Mouse (Mus musculus) heart, embryonic 12.5 days (tissue): ENCODE data around the gene Ppp1r9b. TPM values are rescaled to one million over a fixed set of nuclear protein-coding genes. Genes with fewer than 3 reads are reported as not detected.
"Not testable (repeated sequence)": the region's sequence is repeated elsewhere in the genome, so short reads cannot be mapped to it uniquely, and the experiment has no call there.

Source experiments
- ATAC-seq: fragments of 200-750 bp; cut with Nextera tagmentation; 2 replicates; pipeline ENCODE4 v1.8.0; 2017; ENCODE audit warnings: moderate TSS enrichment, moderate library complexity; ENCODE audit not compliant: insufficient number of reproducible peaks, low FRiP score
- H3K27ac ChIP-seq: fragments of 300-500 bp; sonication (generic); 2 replicates; pipeline ENCODE4 v1.5.1; 2016; ENCODE audit warnings: mild to moderate bottlenecking, moderate library complexity; ENCODE audit not compliant: poor library complexity, severe bottlenecking
- H3K27me3 ChIP-seq: fragments of 300-500 bp; sonication (generic); replicated peaks from 2 replicates; pipeline ENCODE4 v1.6.1; 2016; ENCODE audit warnings: mild to moderate bottlenecking, moderate library complexity
- H3K36me3 ChIP-seq: fragments of 300-500 bp; sonication (generic); 2 replicates; pipeline ENCODE4 v1.6.1; 2016; ENCODE audit warnings: mild to moderate bottlenecking, moderate library complexity
- H3K4me1 ChIP-seq: fragments of 300-500 bp; sonication (generic); replicated peaks from 2 replicates; pipeline ENCODE4 v1.6.1; 2016; ENCODE audit warnings: mild to moderate bottlenecking
- H3K4me2 ChIP-seq: fragments of 300-500 bp; sonication (generic); 2 replicates; pipeline ENCODE4 v1.6.1; 2016; ENCODE audit warnings: mild to moderate bottlenecking, moderate library complexity
- H3K4me3 ChIP-seq: fragments of 300-500 bp; sonication (generic); 2 replicates; pipeline ENCODE4 v1.5.1; 2016; ENCODE audit warnings: mild to moderate bottlenecking
- H3K9ac ChIP-seq: fragments of 300-500 bp; sonication (generic); 2 replicates; pipeline ENCODE4 v1.6.1; 2016; ENCODE audit warnings: mild to moderate bottlenecking, moderate library complexity
- H3K9me3 ChIP-seq: fragments of 300-500 bp; sonication (generic); replicated peaks from 2 replicates; pipeline ENCODE4 v1.6.1; 2016; ENCODE audit warnings: mild to moderate bottlenecking, moderate library complexity
- WGBS: fragments of 180-500 bp; shearing (Covaris S2); methylation state at CpG from one replicate; pipeline ENCODE4 v1.1.7; 2016; 5-methylcytosine and 5-hydroxymethylcytosine counted together
- polyA plus RNA-seq: library from polyadenylated mRNA; unstranded; fragments of >200 nt; fragmentation: Nextera tagmentation; extraction: Ambion mirVana; gene quantifications from 2 replicates; pipeline ENCODE4 v1.2.1, GENCODE M21; 2016

Ppp1r9b gene
- polyA plus RNA-seq, 1 experiment from 2014 or later, result 10.4 TPM

- 20% methylated on average over 8 of the region's 8 CpGs for WGBS
- H3K9ac ChIP-seq, result no peak overlapping the region
Measured at GRCm38 (mm10) chr11:94958065-94958858, 32.6 kb upstream of the Ppp1r9b start.

GRCm38 (mm10) chr11:94962534-94963101 lies 28.2 kb upstream of the Ppp1r9b start:
- no peaks in the 10 kb centered on the region for H3K9me3 ChIP-seq
- WGBS, result 68% methylated on average over 5 of the region's 5 CpGs
- no peak overlapping the region for H3K27ac ChIP-seq
- peaks cover 18% of the 10 kb centered on the region for H3K4me1 ChIP-seq
- no peaks in the 10 kb centered on the region for H3K27me3 ChIP-seq
- H3K4me3 ChIP-seq, result no peak overlapping the region
- no peaks in the 10 kb centered on the region for H3K36me3 ChIP-seq
- peak; percentile 26; the same call in 1 of the 2 replicates for ATAC-seq
- H3K4me2 ChIP-seq, result no peak overlapping the region
- no peak overlapping the region for H3K9ac ChIP-seq

More at GRCm38 (mm10) chr11:94958065-94958858, 32.6 kb upstream of the Ppp1r9b start:
- Histone ChIP-seq H3K4me3 (no peak overlapping the region), H3K4me1 (peaks cover 18% of the 10 kb centered on the region), H3K27ac (peak overlapping the region; percentile 57; the same call in 1 of the 2 replicates), H3K4me2 (no peak overlapping the region), H3K27me3 (0 out of 2 replicates have a peak, but pooled peaks cover 4% of the 10 kb centered on the region), H3K36me3 (no peaks in the 10 kb centered on the region), H3K9me3 (no peaks in the 10 kb centered on the region)
- ATAC-seq, result peak; percentile 45

- Histone ChIP-seq H3K4me2 (no peak within 1 kb of the TSS), H3K4me3 (no peak within 1 kb of the TSS), H3K9ac (no peak within 1 kb of the TSS), H3K27me3 (no peaks in the 10 kb centered on the region), H3K36me3 (no peaks in the 10 kb centered on the region), H3K27ac (no peak within 1 kb of the TSS), H3K9me3 (no peaks in the 10 kb centered on the region), H3K4me1 (peaks cover 11% of the 10 kb centered on the region)
- WGBS, result 45% methylated on average over 4 of the region's 4 CpGs
- no peak for ATAC-seq
Measured at GRCm38 (mm10) chr11:94967419-94967818, 23.4 kb upstream of the Ppp1r9b start, which contains the start of gene Hils1. TSS of gene Hils1 (plus strand) at chr11:94967593.

DNA sequence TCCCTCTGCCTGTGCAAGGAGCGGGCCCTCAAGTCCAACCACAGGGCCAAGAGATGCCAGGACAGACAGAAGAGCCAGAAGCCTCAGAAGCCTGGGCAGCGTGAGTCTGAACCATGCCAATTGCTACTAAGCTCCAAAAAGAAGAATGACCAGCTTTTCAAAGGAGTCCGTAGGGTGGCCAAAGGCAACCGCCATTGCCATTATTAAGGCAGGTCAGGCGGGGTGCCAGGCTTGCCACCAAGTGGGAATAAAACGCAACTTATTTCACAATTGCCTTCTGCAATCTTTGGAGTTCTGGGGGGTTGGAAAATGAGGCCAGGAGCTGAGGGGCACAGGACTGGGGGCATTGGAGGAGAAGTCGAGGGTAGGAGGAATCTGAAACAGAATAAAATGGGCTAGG lies 22.6 kb upstream of the Ppp1r9b start:
- H3K4me3 ChIP-seq, result no peak overlapping the region
- no peak overlapping the region for H3K9ac ChIP-seq
- no peaks in the 10 kb centered on the region for H3K27me3 ChIP-seq
- H3K4me1 ChIP-seq, result peaks cover 12% of the 10 kb centered on the region
- 78% methylated on average over 7 of the region's 7 CpGs for WGBS
- H3K27ac ChIP-seq, result no peak overlapping the region
- ATAC-seq, result no peak
- no peaks in the 10 kb centered on the region for H3K9me3 ChIP-seq
- H3K4me2 ChIP-seq, result no peak overlapping the region
- H3K36me3 ChIP-seq, result no peaks in the 10 kb centered on the region

- not testable (repeated sequence) for H3K4me3 ChIP-seq, ATAC-seq, H3K27me3 ChIP-seq, H3K36me3 ChIP-seq, H3K9ac ChIP-seq, H3K27ac ChIP-seq, H3K4me2 ChIP-seq, H3K9me3 ChIP-seq
- 93% methylated on average over 4 of the region's 4 CpGs for WGBS
- peaks cover 23% of the 10 kb centered on the region for H3K4me1 ChIP-seq
Measured at GRCm38 (mm10) chr11:94969709-94970108, 21.1 kb upstream of the Ppp1r9b start.

GRCm38 (mm10) chr11:94970210-94970943 lies 20.5 kb upstream of the Ppp1r9b start:
- Histone ChIP-seq H3K9ac (no peak overlapping the region), H3K9me3 (no peaks in the 10 kb centered on the region), H3K4me1 (peaks cover 29% of the 10 kb centered on the region), H3K4me2 (no peak overlapping the region), H3K36me3 (no peaks in the 10 kb centered on the region), H3K27me3 (no peaks in the 10 kb centered on the region), H3K4me3 (no peak overlapping the region), H3K27ac (no peak overlapping the region)
- 0 out of 2 replicates have a peak, but pooled peaks have one; percentile 44 for ATAC-seq
- 56% methylated on average over 15 of the region's 15 CpGs for WGBS

DNA sequence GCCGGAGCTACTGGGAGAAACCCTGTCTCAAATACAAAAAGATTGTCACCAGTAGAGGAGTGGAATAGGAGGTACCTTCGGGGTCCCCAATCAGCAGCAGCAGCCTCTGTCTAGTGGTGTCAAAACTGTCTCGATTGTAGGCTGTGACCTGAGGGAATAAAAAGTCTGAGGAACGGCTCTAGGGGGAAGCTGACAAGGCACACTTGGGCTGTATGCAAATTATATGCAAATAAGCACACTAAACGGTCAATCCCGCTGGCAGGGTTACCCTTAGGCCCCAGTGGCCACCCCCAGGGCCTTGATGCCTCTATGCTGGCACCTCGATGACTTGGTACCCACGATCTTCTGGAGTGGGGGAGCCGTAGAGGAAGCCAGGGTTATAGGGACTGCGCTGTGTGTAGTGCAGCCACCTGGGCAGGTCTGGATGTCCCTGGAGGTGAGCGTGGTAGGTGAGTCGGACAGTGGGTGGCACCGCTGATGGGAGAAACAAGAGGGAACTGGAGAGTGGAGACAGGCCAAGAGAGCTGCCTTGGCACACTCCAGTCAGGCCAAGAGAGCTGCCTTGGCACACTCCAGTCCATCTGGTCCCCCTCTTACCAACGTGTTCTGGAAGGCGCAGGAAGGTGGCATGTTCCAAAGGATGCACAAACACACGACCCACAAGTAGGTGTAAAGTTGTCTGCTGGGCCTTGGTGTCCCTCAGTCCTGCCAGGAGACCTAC lies 18.8 kb upstream of the Ppp1r9b start:
- peak overlapping the region; percentile 70; the same call in 1 of the 2 replicates for H3K9ac ChIP-seq
- H3K4me3 ChIP-seq, result peak overlapping the region; percentile 40; the same call in 1 of the 2 replicates
- no peak for ATAC-seq
- WGBS, result 66% methylated on average over 16 of the region's 16 CpGs
- peak overlapping the region; percentile 76; the same call in 1 of the 2 replicates for H3K27ac ChIP-seq
- H3K4me2 ChIP-seq, result peak overlapping the region; percentile 63
- H3K36me3 ChIP-seq, result no peaks in the 10 kb centered on the region
- peaks cover 45% of the 10 kb centered on the region for H3K4me1 ChIP-seq
- H3K9me3 ChIP-seq, result no peaks in the 10 kb centered on the region
- no peaks in the 10 kb centered on the region for H3K27me3 ChIP-seq

DNA sequence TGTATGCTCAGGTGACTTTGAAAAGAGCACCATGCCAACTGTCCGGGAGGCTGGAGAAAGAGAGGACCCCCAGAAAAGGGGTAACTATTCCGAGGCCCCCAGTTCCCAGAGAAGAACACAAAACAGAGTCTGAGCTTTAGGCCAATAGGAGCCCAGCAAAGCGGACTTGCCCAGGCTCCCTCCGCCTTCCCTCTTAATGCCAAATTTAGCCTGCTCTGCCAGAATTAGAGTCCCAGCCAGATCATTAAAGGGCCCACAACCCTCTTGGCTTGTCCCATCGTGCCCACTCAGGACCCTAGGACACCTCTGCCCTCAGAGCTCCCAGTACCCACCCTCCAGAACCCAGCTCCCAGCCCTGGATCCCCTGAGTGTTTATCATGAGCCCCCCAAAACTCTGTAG lies 17.9 kb upstream of the Ppp1r9b start:
- H3K9ac ChIP-seq, result peak overlapping the region; percentile 70
- no peaks in the 10 kb centered on the region for H3K36me3 ChIP-seq
- H3K4me3 ChIP-seq, result peak overlapping the region; percentile 40
- H3K27ac ChIP-seq, result peak overlapping the region; percentile 76
- H3K27me3 ChIP-seq, result no peaks in the 10 kb centered on the region
- H3K4me2 ChIP-seq, result peak overlapping the region; percentile 63
- no peaks in the 10 kb centered on the region for H3K9me3 ChIP-seq
- WGBS, result 28% methylated on average over 5 of the region's 5 CpGs
- peaks cover 49% of the 10 kb centered on the region for H3K4me1 ChIP-seq
- no peak for ATAC-seq

DNA sequence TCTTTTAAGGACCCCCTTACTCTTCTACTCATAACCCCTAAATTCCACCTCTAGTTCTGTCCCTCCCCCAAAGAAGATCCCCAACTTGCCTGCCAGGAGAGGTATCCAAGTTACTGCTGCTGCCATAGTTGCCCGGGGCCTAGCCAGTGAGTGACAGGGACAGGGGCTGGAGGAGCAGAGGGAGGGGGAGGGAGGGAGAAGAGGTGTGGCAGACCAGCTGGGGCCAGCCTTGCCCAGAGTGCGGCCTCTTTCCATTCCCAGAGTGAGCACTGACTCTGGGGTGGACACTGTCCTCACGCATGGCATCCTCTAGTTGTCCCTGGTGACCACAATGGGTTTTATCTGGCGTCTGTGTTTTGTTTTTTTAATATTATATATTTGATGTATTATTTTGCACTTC lies 17.5 kb upstream of the Ppp1r9b start:
- WGBS, result 45% methylated on average over 4 of the region's 4 CpGs
- peak overlapping the region; percentile 76 for H3K27ac ChIP-seq
- ATAC-seq, result peak; percentile 55
- H3K9me3 ChIP-seq, result no peaks in the 10 kb centered on the region
- H3K4me3 ChIP-seq, result peak overlapping the region; percentile 40
- H3K9ac ChIP-seq, result peak overlapping the region; percentile 70
- no peaks in the 10 kb centered on the region for H3K27me3 ChIP-seq
- H3K4me2 ChIP-seq, result peak overlapping the region; percentile 63
- H3K4me1 ChIP-seq, result peaks cover 52% of the 10 kb centered on the region
- no peaks in the 10 kb centered on the region for H3K36me3 ChIP-seq

GRCm38 (mm10) chr11:94974951-94975350 lies 15.9 kb upstream of the Ppp1r9b start:
- ATAC-seq, result no peak
- Histone ChIP-seq H3K4me2 (no peak overlapping the region), H3K27ac (peak overlapping the region; percentile 64), H3K27me3 (no peaks in the 10 kb centered on the region), H3K4me3 (no peak overlapping the region), H3K9ac (0 out of 2 replicates have a peak overlapping the region, but pooled peaks have one; percentile 35), H3K36me3 (no peaks in the 10 kb centered on the region), H3K9me3 (no peaks in the 10 kb centered on the region), H3K4me1 (peaks cover 60% of the 10 kb centered on the region)
- 50% methylated on average over 2 of the region's 2 CpGs for WGBS
